Mouse (Mus musculus): Measurements from ENCODE around the gene Spaca6. TPM values are rescaled to one million over a fixed set of nuclear protein-coding genes. Genes with fewer than 3 reads are reported as not detected.

The Spaca6 gene
- polyA plus RNA-seq, 1 experiment from 2014 or later: 56.4 TPM

DNA sequence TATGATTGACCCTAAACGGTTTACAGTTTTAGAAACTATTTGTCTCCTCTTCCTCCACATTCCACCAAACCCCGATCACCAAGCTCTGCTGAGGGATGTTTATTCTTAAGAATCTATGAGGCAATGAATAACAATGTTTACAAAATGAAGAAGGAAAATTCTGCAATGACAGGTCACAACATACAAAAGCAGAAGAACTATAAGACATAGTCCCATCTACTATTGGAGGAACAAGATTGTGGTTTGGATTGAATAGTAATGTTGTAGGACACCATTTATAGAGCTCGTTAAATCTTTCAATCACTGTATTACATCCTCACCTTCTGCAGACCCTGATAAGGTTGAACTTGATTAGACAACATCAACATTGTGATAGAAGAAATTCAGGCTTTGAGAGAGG, 55.7 kb downstream of the Spaca6 start:
- H3K27me3 ChIP-seq: no peaks in the 10 kb centered on the region
- H3K9ac ChIP-seq: no peak overlapping the region
- no peaks in the 10 kb centered on the region for H3K9me3 ChIP-seq (replicated peaks)
- H3K27ac ChIP-seq: no peak overlapping the region
- H3K4me3 ChIP-seq: no peak overlapping the region
- ATAC-seq (ENCODE audit: low FRiP score): no peak
- no peak overlapping the region for H3K4me2 ChIP-seq (replicated peaks)
- no peaks in the 10 kb centered on the region for H3K4me1 ChIP-seq
- 91% methylated on average over 3 of the region's 3 CpGs for WGBS
- no peaks in the 10 kb centered on the region for H3K36me3 ChIP-seq

DNA sequence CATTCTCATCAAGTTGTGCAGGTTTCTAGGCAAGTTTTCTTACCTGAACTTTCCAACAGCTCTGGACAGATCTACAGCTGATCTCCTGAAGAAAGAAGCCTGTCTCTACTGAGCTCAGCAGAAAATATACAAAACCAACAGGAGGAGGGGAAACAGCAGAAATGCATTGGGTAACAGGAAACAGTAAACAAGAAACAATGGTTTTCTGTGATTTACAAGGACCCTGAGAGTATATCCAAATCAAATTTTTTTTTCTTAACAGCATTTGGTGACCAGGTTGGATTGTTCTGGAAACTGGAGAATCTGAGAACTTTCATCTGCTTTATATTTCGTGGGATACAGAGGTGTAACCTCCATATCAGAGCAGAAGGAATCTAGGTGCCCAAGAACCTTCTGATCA, 56.9 kb downstream of the Spaca6 start, which contains the start of gene Fpr1:
Gene Fpr1 (minus strand): TSS at position 101 of the 400 bp plus-strand sequence.
- Histone ChIP-seq H3K4me2 (replicated peaks) (no peak within 1 kb of the TSS), H3K27ac (no peak within 1 kb of the TSS), H3K4me3 (no peak within 1 kb of the TSS), H3K27me3 (no peaks in the 10 kb centered on the region), H3K36me3 (no peaks in the 10 kb centered on the region), H3K4me1 (no peaks in the 10 kb centered on the region), H3K9me3 (replicated peaks) (no peaks in the 10 kb centered on the region), H3K9ac (no peak within 1 kb of the TSS)
- ATAC-seq (ENCODE audit: low FRiP score): no peak
- 68% methylated on average over 1 of the region's 1 CpGs for whole genome bisulfite sequencing

- H3K4me3 ChIP-seq: no peak within 1 kb of the TSS
- H3K27me3 ChIP-seq: no peaks in the 10 kb centered on the region
- H3K4me2 ChIP-seq (replicated peaks): no peak within 1 kb of the TSS
- ATAC-seq (ENCODE audit: low FRiP score): no peak
- H3K27ac ChIP-seq: no peak within 1 kb of the TSS
- H3K36me3 ChIP-seq: no peaks in the 10 kb centered on the region
- H3K9me3 ChIP-seq (replicated peaks): no peaks in the 10 kb centered on the region
- H3K4me1 ChIP-seq: no peaks in the 10 kb centered on the region
- no peak within 1 kb of the TSS for H3K9ac ChIP-seq
- 69% methylated on average over 1 of the region's 1 CpGs for WGBS
Observed at GRCm38 (mm10) chr17:17887774-17888248, 60.9 kb downstream of the Spaca6 start, which contains the start of the genes Fpr2 and Fpr3. Gene Fpr2, plus strand, starts transcription at chr17:17887824. Gene Fpr3, plus strand, starts transcription at chr17:17887852.

DNA sequence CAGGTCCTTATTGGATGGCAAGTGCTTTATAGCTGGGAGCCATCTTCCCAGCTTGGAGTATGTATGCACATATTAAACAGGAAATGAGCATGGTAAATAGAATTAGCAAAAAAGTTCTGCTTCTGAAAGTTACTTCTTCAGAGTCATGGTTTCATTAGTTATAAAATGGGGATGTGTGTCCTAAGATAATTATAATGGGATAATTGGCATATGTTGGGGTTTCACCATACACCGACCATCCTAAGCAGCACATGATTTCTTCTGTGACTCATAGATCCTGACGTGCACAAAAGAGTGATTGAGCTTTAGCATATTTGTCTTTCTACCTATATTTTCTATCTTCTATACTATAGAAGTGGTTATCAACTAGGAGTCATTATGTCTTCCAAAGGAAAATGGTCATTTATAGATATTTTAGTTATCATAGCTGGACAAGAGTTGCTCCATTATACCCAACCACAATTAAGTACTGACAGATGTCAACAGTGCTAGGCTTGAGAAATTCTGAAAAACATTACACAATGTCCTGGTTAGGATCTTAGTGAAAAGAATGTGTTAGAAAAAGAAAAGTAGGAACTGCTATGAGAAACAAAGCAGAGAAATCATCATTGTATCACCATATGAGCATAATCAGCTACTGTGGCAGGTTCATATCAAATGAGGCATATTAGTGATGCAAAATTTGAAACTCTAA, 62.9 kb downstream of the Spaca6 start:
- WGBS: 86% methylated on average over 2 of the region's 2 CpGs
- H3K36me3 ChIP-seq: no peaks in the 10 kb centered on the region
- ATAC-seq (ENCODE audit: low FRiP score): no peak
- no peak overlapping the region for H3K4me3 ChIP-seq
- H3K27ac ChIP-seq: no peak overlapping the region
- H3K9me3 ChIP-seq (replicated peaks): no peaks in the 10 kb centered on the region
- H3K4me1 ChIP-seq: no peaks in the 10 kb centered on the region
- H3K4me2 ChIP-seq (replicated peaks): no peak overlapping the region
- H3K9ac ChIP-seq: no peak overlapping the region
- no peaks in the 10 kb centered on the region for H3K27me3 ChIP-seq

MicroRNAs within 50 kb of the gene (microRNA counts, 519-probe panel; counts per million panel counts)
- 5,693 counts per million, percentile 95 among the panel's probes with 10 or more counts for microRNA mmu-let-7e
- 3,971 counts per million, percentile 81 among the panel's probes with 10 or more counts for microRNA mmu-miR-125a-3p
- microRNA mmu-miR-125a-5p: 6,937 counts per million, percentile 99 among the panel's probes with 10 or more counts
- microRNA mmu-miR-99b: 5,141 counts per million, percentile 92 among the panel's probes with 10 or more counts

Small RNAs within 50 kb of the gene (microRNA-seq; reads per million reads assigned to microRNA genes)
- gene Gm25927 (not detected), gene Mir125a (4,645 reads per million, percentile 89 among the genes with 10 or more reads in this experiment), gene Mir99b (29,101 reads per million, percentile 99 among the genes with 10 or more reads in this experiment), gene Mirlet7e (not detected)

Other genes with a start within 250 kb of the Spaca6 start
- 10.1 and 10.3 TPM in 2 replicates for gene Lnpep, start 202.1 kb upstream of the Spaca6 start, polyA plus RNA-seq (2016; fragmentation: Nextera tagmentation; extraction: Ambion mirVana)
- not detected in 2 replicates for gene Vmn2r90, start 123.4 kb upstream of the Spaca6 start, polyA plus RNA-seq (2016; fragmentation: Nextera tagmentation; extraction: Ambion mirVana)
- 1.3 and 1.4 TPM in 2 replicates for gene Has1, start 28.0 kb downstream of the Spaca6 start, polyA plus RNA-seq (2016; fragmentation: Nextera tagmentation; extraction: Ambion mirVana)
- gene Fpr1, start 56.8 kb downstream of the Spaca6 start, polyA plus RNA-seq (2016; fragmentation: Nextera tagmentation; extraction: Ambion mirVana): 0.23 TPM in 1 of 2 replicates, not detected in the other
- not detected in 2 replicates for gene Fpr2, start 60.7 kb downstream of the Spaca6 start, polyA plus RNA-seq (2016; fragmentation: Nextera tagmentation; extraction: Ambion mirVana)
- not detected in 2 replicates for gene Fpr3, start 60.7 kb downstream of the Spaca6 start, polyA plus RNA-seq (2016; fragmentation: Nextera tagmentation; extraction: Ambion mirVana)
- gene Fpr-rs4, start 194.6 kb downstream of the Spaca6 start, polyA plus RNA-seq (2016; fragmentation: Nextera tagmentation; extraction: Ambion mirVana): not detected in 2 replicates
- not detected in 2 replicates for gene Vmn2r124, start 222.3 kb downstream of the Spaca6 start, polyA plus RNA-seq (2016; fragmentation: Nextera tagmentation; extraction: Ambion mirVana)